Mouse (Mus musculus) heart, embryonic 14.5 days (tissue): ENCODE results near the gene Vps72. TPM values are rescaled to one million over a fixed set of nuclear protein-coding genes. Genes with fewer than 3 reads are reported as not detected.

Experiments
- ATAC-seq: fragments of 200-750 bp; cut with Nextera tagmentation; 2 replicates; pipeline ENCODE4 v1.8.0; 2017; ENCODE audit warnings: low read depth, moderate TSS enrichment; ENCODE audit not compliant: insufficient number of reproducible peaks, insufficient read depth, low FRiP score
- H3K27ac ChIP-seq, 2 experiments: fragments of 200-500 bp in 1 of 2; fragments of 300-500 bp in 1 of 2; sonication (generic) in 1 of 2; replicated peaks in 1 of 2; 2 replicates each; pipeline ENCODE4 v1.5.1; 2012 to 2014; ENCODE audit warnings: low read depth in 2 of 2, low read length in 2 of 2, control low read depth in 1 of 2, mild to moderate bottlenecking in 1 of 2, mixed read lengths in 1 of 2; ENCODE audit not compliant: control insufficient read depth in 1 of 2, insufficient read depth in 1 of 2
- H3K27me3 ChIP-seq: fragments of 300-500 bp; sonication (generic); 2 replicates; pipeline ENCODE4 v1.6.1; 2014; ENCODE audit warnings: mild to moderate bottlenecking, low read length, control low read depth; ENCODE audit not compliant: control insufficient read depth, insufficient read depth
- H3K36me3 ChIP-seq: fragments of 300-500 bp; sonication (generic); 2 replicates; pipeline ENCODE4 v1.6.1; 2014; ENCODE audit warnings: mild to moderate bottlenecking, control low read depth, low read length, mixed read lengths; ENCODE audit not compliant: control insufficient read depth, insufficient read depth
- H3K4me1 ChIP-seq, 2 experiments: fragments of 200-500 bp in 1 of 2; fragments of 300-500 bp in 1 of 2; sonication (generic) in 1 of 2; 2 replicates each; pipeline ENCODE4 v1.6.1; 2012 to 2014; ENCODE audit warnings: low read length in 2 of 2, control low read depth in 1 of 2, mixed read lengths in 1 of 2; ENCODE audit not compliant: control insufficient read depth in 2 of 2, insufficient read depth in 2 of 2
- H3K4me2 ChIP-seq: fragments of 300-500 bp; sonication (generic); 2 replicates; pipeline ENCODE4 v1.6.1; 2014; ENCODE audit warnings: mild to moderate bottlenecking, low read length
- H3K4me3 ChIP-seq, 2 experiments: fragments of 200-500 bp in 1 of 2; fragments of 300-500 bp in 1 of 2; sonication (generic) in 1 of 2; 2 replicates each; pipeline ENCODE4 v1.5.1; 2012 to 2014; ENCODE audit warnings: low read length in 2 of 2, mild to moderate bottlenecking in 2 of 2, control low read depth in 1 of 2, low read depth in 1 of 2, moderate library complexity in 1 of 2; ENCODE audit not compliant: control insufficient read depth in 1 of 2, insufficient read depth in 1 of 2
- H3K9ac ChIP-seq: fragments of 300-500 bp; sonication (generic); 2 replicates; pipeline ENCODE4 v1.6.1; 2014; ENCODE audit warnings: mild to moderate bottlenecking, low read length
- H3K9me3 ChIP-seq: fragments of 300-500 bp; sonication (generic); 2 replicates; pipeline ENCODE4 v1.6.1; 2016; ENCODE audit warnings: low read length, control low read depth; ENCODE audit not compliant: control insufficient read depth
- WGBS: fragments of 180-500 bp; shearing (Covaris S2); extraction: QIAGEN DNeasy Blood & Tissue Kit; methylation state at CpG from one replicate; pipeline ENCODE4 v1.1.7; 2014; 5-methylcytosine and 5-hydroxymethylcytosine counted together
- microRNA-seq: library from miRNA; unstranded; fragments of <30 nt; microRNA quantifications from one replicate; pipeline ENCODE4, GENCODE M21; 2016
- polyA plus RNA-seq: library from polyadenylated mRNA; unstranded; fragments of >200 nt; fragmentation: Nextera tagmentation; extraction: Ambion mirVana; gene quantifications from 2 replicates; pipeline ENCODE4 v1.2.1, GENCODE M21; 2014

Gene Vps72
- polyA plus RNA-seq, 1 experiment from 2014 or later = 95.7 TPM

GRCm38 (mm10) chr3:95164840-95165239 is 54.0 kb downstream of the Vps72 start:
- peaks cover 8% of the 10 kb centered on the region for H3K27me3 ChIP-seq
- no peak for ATAC-seq
- H3K4me2 ChIP-seq = no peak overlapping the region
- H3K4me3 ChIP-seq = no peak overlapping the region
- 46% methylated on average over 5 of the region's 5 CpGs for WGBS
- no peak overlapping the region for H3K9ac ChIP-seq
- H3K27ac ChIP-seq = no peak overlapping the region
- H3K36me3 ChIP-seq = peaks cover 16% of the 10 kb centered on the region; the same call in 1 of the 2 replicates
- H3K4me1 ChIP-seq = peaks cover 20 to 35% of the 10 kb centered on the region in 2 experiments
- H3K9me3 ChIP-seq = no peaks in the 10 kb centered on the region

DNA sequence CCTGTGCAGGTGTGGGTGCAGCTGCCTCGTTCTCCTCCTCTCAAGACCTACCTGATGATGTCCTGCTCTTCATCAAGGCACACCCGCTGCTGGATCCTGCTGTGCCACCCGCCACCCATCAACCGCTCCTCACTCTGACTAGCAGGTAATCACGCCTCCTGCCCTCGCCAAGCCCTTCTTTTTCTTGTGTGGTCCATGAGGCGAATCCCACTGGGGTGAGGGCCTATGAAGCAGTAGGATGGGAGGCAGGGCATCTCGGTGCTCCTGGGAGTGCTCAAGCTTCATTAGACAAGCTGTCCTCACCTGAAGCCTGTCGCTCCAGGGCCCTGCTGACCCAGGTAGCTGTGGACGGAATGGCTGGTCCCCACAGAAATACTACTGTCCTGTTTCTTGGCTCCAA is 59.2 kb downstream of the Vps72 start:
- Histone ChIP-seq H3K4me1 (peaks cover 0 to 16% of the 10 kb centered on the region in 2 experiments; a peak in 3 of 4 replicates), H3K27ac (no peak overlapping the region), H3K4me2 (no peak overlapping the region), H3K27me3 (peaks cover 55% of the 10 kb centered on the region), H3K9me3 (no peaks in the 10 kb centered on the region), H3K36me3 (peaks cover 30% of the 10 kb centered on the region), H3K4me3 (no peak overlapping the region), H3K9ac (no peak overlapping the region)
- ATAC-seq = no peak
- WGBS = 84% methylated on average over 10 of the region's 10 CpGs

DNA sequence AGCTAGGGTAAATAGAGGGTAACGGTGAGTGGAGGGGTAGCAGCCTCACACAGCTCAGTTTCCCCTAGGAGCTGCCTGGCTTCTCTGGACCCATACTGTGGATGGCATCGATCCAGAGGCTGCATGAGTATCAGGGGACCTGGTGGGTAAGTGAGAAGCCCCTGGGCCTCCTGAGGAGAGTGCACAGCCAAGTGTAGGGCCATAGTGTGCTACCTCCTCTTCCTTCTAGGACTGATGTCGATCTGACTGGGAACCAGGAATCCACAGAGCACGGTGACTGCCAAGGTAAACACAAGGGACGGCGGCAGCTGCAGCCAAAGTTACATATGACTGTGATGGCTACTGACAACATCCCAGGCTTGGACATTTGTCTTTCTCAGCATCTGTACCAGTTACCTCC is 60.3 kb downstream of the Vps72 start:
- Histone ChIP-seq H3K4me3 (no peak overlapping the region), H3K36me3 (peaks cover 27% of the 10 kb centered on the region), H3K9me3 (no peaks in the 10 kb centered on the region), H3K9ac (no peak overlapping the region), H3K4me1 (peaks cover 0 to 16% of the 10 kb centered on the region in 2 experiments; a peak in 3 of 4 replicates), H3K4me2 (no peak overlapping the region), H3K27ac (no peak overlapping the region), H3K27me3 (peaks cover 55% of the 10 kb centered on the region)
- ATAC-seq = no peak
- WGBS = 71% methylated on average over 6 of the region's 6 CpGs

Small RNA genes lying within 50 kb of the gene (microRNA-seq; reads per million reads assigned to microRNA genes)
- not detected for gene Mir8099-1

Other genes with a start within 250 kb of the Vps72 start
- gene Psmb4, start 224.1 kb upstream of the Vps72 start, polyA plus RNA-seq = 296 and 297 TPM in 2 replicates
- gene Selenbp1, start 178.0 kb upstream of the Vps72 start, polyA plus RNA-seq = 71.7 and 74.5 TPM in 2 replicates
- gene Rfx5, start 156.9 kb upstream of the Vps72 start, polyA plus RNA-seq = 6.9 and 8.1 TPM in 2 replicates
- 17.4 and 21.8 TPM in 2 replicates for gene Pi4kb, start 136.3 kb upstream of the Vps72 start, polyA plus RNA-seq
- gene Zfp687, start 95.6 kb upstream of the Vps72 start, polyA plus RNA-seq = 13.5 and 16.9 TPM in 2 replicates
- gene Psmd4, start 68.4 kb upstream of the Vps72 start, polyA plus RNA-seq = 176 and 188 TPM in 2 replicates
- 11.9 and 12.7 TPM in 2 replicates for gene Pip5k1a, start 4.1 kb upstream of the Vps72 start, polyA plus RNA-seq
- 1.6 and 2.2 TPM in 2 replicates for gene Tmod4, start 13.5 kb downstream of the Vps72 start, polyA plus RNA-seq
- 58.5 and 58.7 TPM in 2 replicates for gene Scnm1, start 23.0 kb downstream of the Vps72 start, polyA plus RNA-seq
- 8.1 and 8.4 TPM in 2 replicates for gene Lysmd1, start 23.1 kb downstream of the Vps72 start, polyA plus RNA-seq
- 2.6 and 3.3 TPM in 2 replicates for gene Tnfaip8l2, start 31.3 kb downstream of the Vps72 start, polyA plus RNA-seq
- gene Sema6c, start 49.4 kb downstream of the Vps72 start, polyA plus RNA-seq = 3.2 and 5.8 TPM in 2 replicates
- 6.6 and 7.9 TPM in 2 replicates for gene Gabpb2, start 106.9 kb downstream of the Vps72 start, polyA plus RNA-seq
- 61.7 and 63.3 TPM in 2 replicates for gene Cdc42se1, start 117.7 kb downstream of the Vps72 start, polyA plus RNA-seq
- 12.6 and 14.2 TPM in 2 replicates for gene Mllt11, start 121.1 kb downstream of the Vps72 start, polyA plus RNA-seq
- 0.23 and 0.46 TPM in 2 replicates for gene Gm128, start 130.6 kb downstream of the Vps72 start, polyA plus RNA-seq
- gene Bnipl, start 140.2 kb downstream of the Vps72 start, polyA plus RNA-seq = not detected in 2 replicates
- gene Mindy1, start 170.3 kb downstream of the Vps72 start, polyA plus RNA-seq = 25.6 and 28.8 TPM in 2 replicates
- 29.8 and 31.7 TPM in 2 replicates for gene Prune1, start 171.1 kb downstream of the Vps72 start, polyA plus RNA-seq
- 0.88 TPM in 2 replicates for gene Anxa9, start 196.2 kb downstream of the Vps72 start, polyA plus RNA-seq
- 118 and 123 TPM in 2 replicates for gene Cers2, start 203.8 kb downstream of the Vps72 start, polyA plus RNA-seq
- 22.1 and 24.4 TPM in 2 replicates for gene Setdb1, start 246.2 kb downstream of the Vps72 start, polyA plus RNA-seq